Mouse (Mus musculus) kidney, adult 2 months (tissue): ENCODE measurements around the gene Tenm4.

Experiments used
- CTCF ChIP-seq: fragments of 200-500 bp; conservative IDR thresholded peaks from 2 replicates; pipeline ENCODE4 v1.5.1; 2011; ENCODE audit warnings: low read depth, mild to moderate bottlenecking, control low read depth, low read length, moderate library complexity, mixed read lengths; ENCODE audit not compliant: insufficient read depth, insufficient read length
- POLR2A ChIP-seq: fragments of 200-500 bp; IDR thresholded peaks from one replicate; pipeline ENCODE4 v1.6.1; 2011; ENCODE audit warnings: low read depth, low read length, control low read depth

DNA sequence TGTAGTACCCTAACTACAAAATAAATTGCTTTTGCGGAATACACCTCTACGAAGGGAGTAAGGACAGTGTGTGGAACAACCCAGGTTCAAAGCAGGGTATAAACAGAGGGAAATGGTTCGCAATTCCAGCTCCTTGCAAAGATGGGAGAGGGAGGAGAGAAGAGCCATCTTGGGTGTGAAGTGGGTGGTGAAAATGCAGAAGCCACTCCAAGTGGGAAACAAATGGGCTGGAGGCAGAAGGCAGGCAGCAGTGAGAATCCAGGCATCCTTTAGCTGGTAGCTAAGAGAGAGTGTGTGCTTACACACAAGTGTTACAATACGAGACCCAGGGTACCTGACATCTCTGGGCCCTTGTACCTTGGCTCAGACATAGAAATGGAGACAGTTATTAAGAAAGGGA, 395.2 kb downstream of the Tenm4 start:
- no peak for TF ChIP-seq CTCF
- TF ChIP-seq POLR2A: no peak
